Mouse (Mus musculus): Measurements from ENCODE around the gene Bicd1.

GRCm38 (mm10) chr6:149585708-149586504 lies 177.2 kb downstream of the Bicd1 start:
- TF ChIP-seq ZNF384 (IDR thresholded peaks at IDR 0.05; ENCODE audit: low read depth, low read length) (no peak), MAFK (IDR thresholded peaks at IDR 0.05; ENCODE audit: insufficient read depth, low read depth, low read length) (no peak), HCFC1 (IDR thresholded peaks at IDR 0.05; ENCODE audit: borderline replicate concordance, insufficient read depth, low read length) (no peak), CHD2 (IDR thresholded peaks at IDR 0.05; ENCODE audit: low read depth, low read length) (no peak), ZC3H11A (IDR thresholded peaks at IDR 0.05; ENCODE audit: borderline replicate concordance, low read depth, low read length) (no peak)

Measured in ES-E14 (cell line).